Mouse (Mus musculus) myocyte (in vitro differentiated cells): ENCODE measurements around the gene Foxp2.

ENCODE experiments used
- CEBPB ChIP-seq: IDR thresholded peaks from 2 replicates; pipeline ENCODE4 v1.6.1; 2011; ENCODE audit warnings: mild to moderate bottlenecking, moderate library complexity; ENCODE audit not compliant: poor library complexity, insufficient read depth, severe bottlenecking
- E2F4 ChIP-seq: IDR thresholded peaks from one replicate; pipeline ENCODE4 v1.6.1; 2011; ENCODE audit warnings: mild to moderate bottlenecking, control low read depth, moderate library complexity; ENCODE audit not compliant: insufficient read depth
- MAX ChIP-seq: IDR thresholded peaks from one replicate; pipeline ENCODE4 v1.6.1; 2011; ENCODE audit warnings: low read depth, mild to moderate bottlenecking, control low read depth
- MYOD1 ChIP-seq, 3 experiments: IDR thresholded peaks; one replicate each; pipeline ENCODE4 v1.6.1; 2011; ENCODE audit warnings: control low read depth in 2 of 3, low read depth in 2 of 3, mild to moderate bottlenecking in 2 of 3, moderate library complexity in 1 of 3; ENCODE audit not compliant: insufficient read length in 2 of 3, control insufficient read depth in 1 of 3
- MYOG ChIP-seq, 3 experiments: IDR thresholded peaks; one replicate each; pipeline ENCODE4 v1.6.1; 2011; ENCODE audit warnings: control low read depth in 2 of 3, low read depth in 2 of 3, mild to moderate bottlenecking in 2 of 3; ENCODE audit not compliant: insufficient read length in 2 of 3, control insufficient read depth in 1 of 3, insufficient read depth in 1 of 3
- POLR2A ChIP-seq: IDR thresholded peaks from one replicate; pipeline ENCODE4 v1.6.1; 2011; ENCODE audit warnings: low read depth, mild to moderate bottlenecking, control low read depth, moderate library complexity; ENCODE audit not compliant: insufficient read length
- POLR2AphosphoS2 ChIP-seq: IDR thresholded peaks from one replicate; pipeline ENCODE4 v1.6.1; 2011; ENCODE audit warnings: low read depth, control low read depth; ENCODE audit not compliant: insufficient read length
- REST ChIP-seq: IDR thresholded peaks from one replicate; pipeline ENCODE4 v1.6.1; 2011; ENCODE audit warnings: mild to moderate bottlenecking, control low read depth, moderate library complexity; ENCODE audit not compliant: insufficient read depth, insufficient read length
- SRF ChIP-seq: IDR thresholded peaks from one replicate; pipeline ENCODE4 v1.6.1; 2011; ENCODE audit warnings: low read depth; ENCODE audit not compliant: control insufficient read depth, insufficient read length
- TCF12 ChIP-seq: IDR thresholded peaks from one replicate; pipeline ENCODE4 v1.6.1; 2011; ENCODE audit warnings: mild to moderate bottlenecking, control low read depth; ENCODE audit not compliant: poor library complexity, insufficient read depth, severe bottlenecking
- TCF3 ChIP-seq: IDR thresholded peaks from one replicate; pipeline ENCODE4 v1.6.1; 2011; ENCODE audit warnings: low read depth, control low read depth; ENCODE audit not compliant: insufficient read length
- USF1 ChIP-seq: IDR thresholded peaks from one replicate; pipeline ENCODE4 v1.6.1; 2011; ENCODE audit warnings: low read depth, mild to moderate bottlenecking, control low read depth, moderate library complexity

DNA sequence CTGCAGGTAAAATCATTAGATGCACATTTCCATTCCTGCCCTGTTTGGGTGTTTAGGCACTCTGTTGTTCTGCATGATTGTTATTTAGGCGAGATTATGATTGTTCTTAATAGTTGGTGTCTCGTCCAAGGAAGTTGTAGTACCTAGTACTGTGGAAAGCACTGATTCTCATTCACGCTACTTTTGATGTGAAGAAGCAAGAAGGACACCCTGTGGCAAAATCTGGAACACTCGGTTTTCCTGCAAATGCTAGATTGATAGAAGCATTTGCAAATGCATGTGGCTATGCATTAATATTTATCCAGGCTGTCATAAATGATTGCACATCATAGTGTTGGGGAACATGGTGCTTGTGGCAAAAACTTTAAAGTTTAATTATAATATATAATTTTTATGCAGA lies 514.0 kb downstream of the Foxp2 start:
- no peak for TF ChIP-seq POLR2AphosphoS2
- no peak for TF ChIP-seq USF1
- TF ChIP-seq POLR2A, result no peak
- TF ChIP-seq MYOD1 (IDR thresholded peaks at IDR 0.05; ENCODE audit: control insufficient read depth in 1 of 3, insufficient read length in 2 of 3, low read depth in 2 of 3), result no peak
- TF ChIP-seq TCF12, result no peak
- TF ChIP-seq MAX, result no peak
- TF ChIP-seq E2F4, result no peak
- TF ChIP-seq MYOG (IDR thresholded peaks at IDR 0.05; ENCODE audit: control insufficient read depth in 1 of 3, insufficient read depth in 1 of 3, insufficient read length in 2 of 3, low read depth in 2 of 3), result no peak
- no peak for TF ChIP-seq SRF
- TF ChIP-seq TCF3, result no peak
- no peak for TF ChIP-seq REST
- no peak for TF ChIP-seq CEBPB
